Mouse (Mus musculus) frontal cortex, adult (tissue): ENCODE measurements around the gene Ahnak.
A peak's percentile ranks its signal among the peaks of the same experiment; 100 is the strongest.
"Not testable (repeated sequence)": the region's sequence is repeated elsewhere in the genome, so short reads cannot be mapped to it uniquely, and the experiment has no call there.

Source experiments
- ATAC-seq: cut with Nextera tagmentation; 2 replicates; pipeline ENCODE4 v1.9.2; 2017; ENCODE audit warnings: mild to moderate bottlenecking, moderate library complexity, mixed read lengths; ENCODE audit not compliant: low TSS enrichment

The Ahnak gene

GRCm38 (mm10) chr19:8972491-8972890 is 16.6 kb upstream of the Ahnak start:
- ATAC-seq, result not testable (repeated sequence)

DNA sequence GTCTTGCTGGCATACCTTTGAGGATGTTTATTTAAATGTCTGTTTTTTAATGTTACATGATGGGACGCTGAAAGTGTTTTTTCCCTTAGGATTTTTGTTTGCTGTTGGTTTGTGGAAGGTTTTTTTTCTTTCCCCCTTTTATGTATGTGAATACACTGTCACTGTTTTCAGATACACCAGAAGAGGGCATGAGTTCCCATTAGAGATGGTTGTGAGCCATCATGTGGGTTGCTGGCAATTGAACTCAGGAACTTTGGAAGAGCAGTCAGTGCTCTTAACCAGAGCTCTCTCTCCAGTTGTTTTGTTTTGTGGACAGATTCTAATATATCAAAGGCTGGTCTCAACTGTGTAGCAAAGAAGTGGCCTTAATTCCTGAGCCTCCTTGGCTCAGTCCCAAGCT is 14.4 kb upstream of the Ahnak start:
- no peak for ATAC-seq

DNA sequence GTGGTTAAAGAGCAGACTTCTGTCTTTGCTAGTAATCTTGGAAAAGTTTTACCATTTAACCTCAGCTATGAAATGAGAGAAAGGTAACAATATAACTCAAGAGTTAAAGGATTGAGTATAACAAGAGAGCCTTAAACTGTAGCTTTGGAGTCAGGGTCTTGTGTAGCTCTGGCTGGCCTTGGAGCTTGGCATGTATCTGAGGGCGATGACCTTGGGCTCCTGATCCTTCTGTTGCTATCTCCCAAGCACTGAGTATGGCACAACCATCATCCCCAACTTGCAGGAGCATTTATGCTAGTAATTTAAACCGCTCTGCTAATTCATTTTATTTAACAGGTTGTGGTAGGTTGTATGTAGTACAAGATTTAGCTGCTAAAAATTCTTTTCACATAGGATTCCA is 13.6 kb upstream of the Ahnak start:
- no peak for ATAC-seq

DNA sequence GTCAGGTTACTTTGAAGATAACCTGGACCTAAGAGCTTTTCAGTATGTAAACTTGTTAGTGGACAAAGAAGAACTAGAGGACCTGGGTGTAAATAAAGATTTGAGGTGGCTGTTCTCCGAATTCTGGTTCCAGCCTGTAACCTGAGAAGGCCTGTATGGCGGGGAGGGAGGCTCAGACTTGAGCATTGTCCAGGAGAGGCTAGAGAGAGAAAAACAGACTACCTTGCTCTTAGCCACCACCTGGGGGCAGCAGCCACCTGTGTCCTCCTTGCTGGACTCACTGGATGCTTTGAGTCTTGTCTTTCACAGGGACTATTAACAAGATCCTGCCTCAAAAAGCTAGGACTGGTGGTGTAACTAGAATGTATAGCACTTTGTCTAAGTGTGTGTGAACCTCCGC is 12.5 kb upstream of the Ahnak start:
- peak; percentile 52; the same call in 1 of the 2 replicates for ATAC-seq

- no peak for ATAC-seq
These were observed 8.3 kb upstream of the Ahnak start for GRCm38 (mm10) chr19:8980771-8981170.

- ATAC-seq, result no peak; the same call in 1 of the 2 replicates
These were observed 7.5 kb upstream of the Ahnak start for GRCm38 (mm10) chr19:8981450-8982168.

- 0 out of 2 replicates have a peak, but pooled peaks have one; percentile 22 for ATAC-seq
These were observed 6.6 kb upstream of the Ahnak start for GRCm38 (mm10) chr19:8982303-8983149.

DNA sequence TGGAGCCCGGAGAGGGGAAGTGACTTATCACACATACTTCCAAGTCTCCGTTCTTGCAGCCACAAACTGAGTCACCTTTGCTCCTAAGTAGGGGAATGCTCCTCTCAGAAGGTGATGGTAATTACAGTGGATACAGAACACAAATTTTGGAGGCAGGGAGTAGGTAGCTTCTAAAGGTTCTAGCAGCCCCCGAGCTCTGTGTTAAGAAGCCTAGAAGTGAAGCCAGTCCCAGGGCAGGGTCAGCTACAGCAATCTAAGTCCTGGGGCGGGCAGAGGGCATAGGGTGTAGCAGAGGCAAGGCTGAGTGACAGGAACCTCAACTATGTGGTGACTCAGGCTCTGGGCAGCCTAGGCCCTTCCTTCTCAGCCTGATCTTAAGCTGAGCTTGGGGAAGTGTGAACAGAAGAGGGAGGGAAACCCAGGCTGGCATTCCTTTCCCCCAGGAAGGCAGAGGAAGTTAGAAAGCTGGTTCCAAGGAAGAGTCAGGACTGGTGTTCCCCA is 5.9 kb upstream of the Ahnak start:
- ATAC-seq, result peak; percentile 29; the same call in 1 of the 2 replicates

DNA sequence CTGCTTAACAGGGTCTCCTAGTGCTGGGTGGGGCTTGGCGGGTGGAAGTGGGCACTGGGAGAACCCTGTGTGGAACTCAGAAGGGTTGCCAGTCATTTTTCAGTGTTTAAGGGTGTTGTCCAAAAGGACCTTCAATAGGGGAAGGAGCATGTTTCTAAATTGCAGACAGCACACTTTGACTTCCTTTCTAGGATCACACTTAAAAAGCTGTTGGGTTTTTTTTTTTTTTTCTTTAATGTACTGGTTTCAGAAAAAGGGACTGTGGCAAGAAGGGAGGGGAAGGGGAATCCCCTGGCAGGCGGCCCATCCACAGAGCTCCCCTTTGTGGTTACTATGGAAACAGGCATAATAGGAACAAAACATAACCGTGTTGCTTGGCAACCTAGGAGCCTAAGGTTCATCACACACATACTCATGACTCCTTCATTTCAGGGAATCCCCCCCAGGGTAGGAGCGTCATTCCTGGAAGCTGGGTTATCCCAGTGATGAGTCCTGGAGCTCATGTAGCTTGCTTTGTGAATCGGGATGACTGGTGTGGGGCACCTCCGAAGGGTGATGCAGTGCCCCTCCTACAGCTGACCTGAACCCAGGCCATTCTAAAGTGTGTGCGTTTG is 4.7 kb upstream of the Ahnak start:
- no peak for ATAC-seq

GRCm38 (mm10) chr19:8985891-8986290 is 3.2 kb upstream of the Ahnak start:
- no peak for ATAC-seq

DNA sequence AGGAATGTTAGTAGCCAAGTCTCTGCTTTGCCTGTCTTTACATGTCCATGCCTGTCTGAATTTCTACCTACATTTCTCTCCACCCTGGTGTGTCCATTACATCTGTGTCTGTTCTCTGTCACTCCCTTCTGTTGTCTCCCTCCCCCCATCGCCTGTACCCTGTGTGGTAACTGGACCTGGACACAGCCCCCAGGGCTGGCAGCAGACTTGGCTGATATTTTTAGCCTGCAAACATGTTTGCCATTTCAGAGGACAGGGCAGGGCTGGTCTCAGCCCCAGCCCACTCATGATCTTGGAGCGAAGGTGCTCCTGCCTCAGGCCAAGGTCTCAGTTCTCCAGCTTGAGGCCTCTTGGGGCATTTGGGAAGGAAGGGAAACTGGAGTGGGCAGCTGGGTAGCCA is 1.3 kb upstream of the Ahnak start:
- ATAC-seq, result no peak

DNA sequence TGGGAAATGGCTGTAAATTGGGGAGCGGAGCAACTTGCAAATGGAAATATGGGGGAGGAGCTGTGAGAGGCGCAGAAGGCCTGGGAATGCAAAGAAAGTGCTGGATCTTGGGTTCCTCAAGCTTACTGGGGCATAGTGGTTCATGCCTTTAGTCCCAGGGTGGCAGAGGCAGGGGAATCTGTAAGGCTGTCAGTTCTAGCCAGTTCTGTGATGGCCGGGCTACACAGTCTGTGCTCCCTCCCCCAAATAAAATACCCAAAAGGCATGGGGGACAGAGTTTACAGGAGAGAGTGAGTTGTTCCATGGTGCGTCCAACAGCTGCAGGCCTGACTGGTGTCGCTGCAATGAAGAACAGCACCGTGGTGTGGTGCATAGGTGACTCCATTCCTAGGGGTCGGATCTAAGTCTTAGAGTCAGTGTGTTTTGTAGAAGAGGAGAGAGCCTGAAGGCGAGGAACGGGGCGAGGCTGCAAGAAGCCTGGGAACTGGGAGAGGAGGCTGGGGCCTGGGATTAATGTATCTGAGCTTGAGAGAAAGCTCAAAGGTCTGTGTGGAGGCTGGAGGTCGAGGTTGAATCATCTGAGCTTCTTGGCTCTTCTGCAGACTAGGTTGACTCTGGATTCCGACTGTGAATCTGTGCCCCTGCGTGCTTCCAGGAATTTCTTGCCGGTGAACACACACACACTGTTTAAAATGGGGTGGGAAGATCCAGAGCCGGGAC is 578 bp upstream of the Ahnak start:
- no peak for ATAC-seq

DNA sequence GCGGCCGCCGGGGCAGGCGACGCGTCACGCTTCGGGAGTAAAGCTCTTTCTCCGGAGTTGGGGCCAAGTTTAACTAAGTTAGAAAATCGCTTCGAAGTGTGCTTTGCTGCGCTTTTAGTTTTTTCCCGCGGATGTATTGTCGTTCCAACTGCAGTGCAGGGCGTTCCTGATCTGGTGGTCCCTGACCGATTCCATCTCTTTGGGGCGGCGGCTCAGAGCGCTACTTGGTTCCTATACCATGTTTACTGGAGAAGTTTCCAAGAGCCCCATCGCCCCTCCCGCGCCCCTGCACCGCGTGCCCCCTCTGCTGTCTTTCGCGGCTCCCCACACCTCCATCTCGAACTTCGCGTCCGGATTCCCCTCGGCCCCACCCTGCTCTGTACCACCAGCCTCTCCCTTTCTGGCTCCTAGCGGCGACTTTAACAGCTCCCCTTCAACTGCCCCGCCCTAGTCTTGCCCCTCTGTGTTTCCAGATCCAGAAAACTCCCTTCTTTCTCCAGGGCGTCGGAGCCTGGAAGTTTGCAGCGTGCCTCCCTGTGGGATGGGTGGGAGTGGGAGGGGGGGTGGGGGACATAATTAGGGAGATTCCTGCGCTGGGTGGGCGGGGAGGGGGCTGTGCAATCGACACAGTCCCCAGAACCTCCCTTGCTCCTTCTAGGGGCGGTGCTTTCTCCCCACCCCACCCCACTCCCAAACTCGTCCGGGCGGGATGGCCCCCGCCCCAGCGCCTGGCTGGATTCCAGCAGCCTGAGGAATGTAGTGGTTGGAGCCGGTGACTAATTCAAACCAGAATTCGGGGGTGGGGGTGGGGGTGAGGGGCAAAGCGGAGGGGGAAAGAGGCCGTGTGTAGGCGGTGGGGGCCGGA is 715 bp downstream of the Ahnak start:
- ATAC-seq, result no peak

- peak; percentile 28; the same call in 1 of the 2 replicates for ATAC-seq
These were observed 1.5 kb downstream of the Ahnak start for GRCm38 (mm10) chr19:8990432-8991102.

DNA sequence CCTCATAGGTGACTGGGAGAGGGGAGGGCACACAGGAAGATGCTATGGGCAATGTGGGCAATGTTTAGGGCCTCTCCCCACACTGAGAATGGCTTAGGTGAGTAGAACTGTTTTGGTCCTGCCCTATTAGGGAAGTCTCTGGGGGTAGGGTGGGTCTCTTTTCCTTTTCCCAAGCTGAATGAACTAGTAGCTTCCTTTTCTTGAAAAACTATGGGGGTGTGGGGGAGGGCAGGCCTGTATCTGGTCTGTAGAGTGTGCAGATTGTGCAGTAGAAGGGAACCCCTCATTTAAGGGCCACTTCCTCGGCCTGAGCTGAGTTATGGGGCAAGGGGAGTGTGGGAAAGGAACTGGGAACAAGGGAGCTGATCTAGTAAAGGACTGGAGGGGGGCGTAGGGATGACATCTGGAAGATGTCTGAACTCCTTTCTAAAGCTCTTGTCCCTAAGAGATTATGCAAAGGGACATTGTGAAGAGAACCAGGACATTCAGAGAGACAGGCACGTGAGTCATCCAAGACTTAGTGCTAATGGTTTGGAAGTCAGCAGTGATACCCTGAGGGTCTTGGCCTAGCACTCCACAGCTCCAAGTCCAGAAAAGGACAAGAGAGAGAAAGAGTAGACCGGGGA is 2.3 kb downstream of the Ahnak start:
- no peak for ATAC-seq

- ATAC-seq, result no peak
These were observed 3.0 kb downstream of the Ahnak start for GRCm38 (mm10) chr19:8991871-8992735.

DNA sequence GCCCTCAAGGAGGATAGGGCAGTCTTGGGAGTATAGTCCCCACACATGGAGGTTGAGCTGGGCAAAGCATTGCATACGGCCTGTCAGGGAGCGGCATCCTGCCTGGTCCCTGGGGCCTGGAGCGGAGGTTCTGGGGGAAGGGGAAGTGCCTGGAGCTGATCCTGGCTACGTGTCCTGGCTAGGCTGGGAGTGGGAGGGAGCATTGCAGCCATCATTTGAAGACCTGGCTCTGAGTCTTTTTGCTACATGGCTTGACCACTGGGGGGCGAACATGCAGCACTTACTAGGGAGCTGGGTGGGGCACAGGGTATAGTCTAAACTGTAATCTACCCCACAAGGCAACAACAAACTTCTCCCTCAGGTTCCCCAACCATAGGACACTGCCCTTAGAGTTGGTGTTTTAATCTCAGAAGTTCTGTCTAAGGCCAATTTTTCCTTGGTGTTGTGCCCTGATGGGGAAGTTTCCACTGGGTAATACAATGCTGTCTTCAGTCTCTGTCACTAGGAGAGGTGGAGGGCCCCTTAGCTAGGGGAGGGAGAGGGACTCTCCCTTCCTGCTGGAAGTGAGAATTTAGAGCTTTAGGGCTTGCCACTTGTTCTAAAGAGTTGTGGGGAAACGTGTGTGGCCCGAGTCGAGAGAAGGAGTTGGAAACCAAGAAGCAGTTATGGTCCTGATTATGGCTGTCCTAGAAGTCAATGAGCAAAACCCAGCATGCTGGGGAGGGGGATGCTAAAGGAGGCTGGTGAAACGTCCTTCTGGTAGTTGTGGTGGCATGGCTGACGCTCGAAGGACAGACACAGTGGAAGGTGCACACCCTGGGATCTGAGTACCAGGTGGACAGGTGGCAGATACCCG is 3.9 kb downstream of the Ahnak start:
- peak; percentile 69 for ATAC-seq

DNA sequence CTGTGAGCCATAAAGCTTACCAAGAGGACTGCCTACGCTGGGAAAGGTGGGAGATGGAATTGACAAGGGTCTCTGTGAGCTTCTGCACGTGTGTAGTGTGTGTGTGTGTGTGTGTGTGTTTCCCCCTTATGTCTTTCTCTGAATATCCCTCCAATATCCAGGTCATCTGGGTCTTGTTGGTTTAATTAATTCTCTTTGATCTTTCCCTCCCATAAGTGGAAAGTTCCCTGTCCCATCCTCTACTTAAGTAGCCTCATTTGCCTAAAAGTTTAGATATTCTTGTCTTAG is 4.5 kb downstream of the Ahnak start:
- no peak for ATAC-seq
